Mouse (Mus musculus): ENCODE measurements around the gene Tnfsf11. TPM values are rescaled to one million over a fixed set of nuclear protein-coding genes. Genes with fewer than 3 reads are reported as not detected.

Gene Tnfsf11
- polyA plus RNA-seq, 1 experiment from 2014 or later = 0.43 TPM

GRCm38 (mm10) chr14:78331368-78331767 lies 23.5 kb upstream of the Tnfsf11 start:
- H3K4me3 ChIP-seq (ENCODE audit: low read length) = no peak overlapping the region
- no peak for ATAC-seq (ENCODE audit: low FRiP score, low TSS enrichment)
- no peak overlapping the region for H3K9ac ChIP-seq (ENCODE audit: low read depth, low read length)
- WGBS = 68% methylated on average over 7 of the region's 7 CpGs
- no peaks in the 10 kb centered on the region for H3K9me3 ChIP-seq (ENCODE audit: control insufficient read depth, low read length)
- no peak overlapping the region for H3K27ac ChIP-seq (ENCODE audit: low read depth, low read length)
- no peak overlapping the region for H3K4me2 ChIP-seq (replicated peaks; ENCODE audit: low read depth, low read length)
- H3K27me3 ChIP-seq (ENCODE audit: control insufficient read depth, insufficient read depth, low read length) = no peaks in the 10 kb centered on the region
- H3K36me3 ChIP-seq (ENCODE audit: control insufficient read depth, insufficient read depth, low read length) = no peaks in the 10 kb centered on the region
- H3K4me1 ChIP-seq (ENCODE audit: control insufficient read depth, insufficient read depth, low read length) = peaks cover 3% of the 10 kb centered on the region; the same call in 1 of the 2 replicates

GRCm38 (mm10) chr14:78330576-78331300 lies 22.9 kb upstream of the Tnfsf11 start:
- Histone ChIP-seq H3K27ac (ENCODE audit: low read depth, low read length) (no peak overlapping the region), H3K27me3 (ENCODE audit: control insufficient read depth, insufficient read depth, low read length) (no peaks in the 10 kb centered on the region), H3K36me3 (ENCODE audit: control insufficient read depth, insufficient read depth, low read length) (no peaks in the 10 kb centered on the region), H3K4me2 (replicated peaks; ENCODE audit: low read depth, low read length) (no peak overlapping the region; the same call in 1 of the 2 replicates), H3K9me3 (ENCODE audit: control insufficient read depth, low read length) (no peaks in the 10 kb centered on the region), H3K4me3 (ENCODE audit: low read length) (no peak overlapping the region), H3K9ac (ENCODE audit: low read depth, low read length) (no peak overlapping the region), H3K4me1 (ENCODE audit: control insufficient read depth, insufficient read depth, low read length) (peaks cover 3% of the 10 kb centered on the region; the same call in 1 of the 2 replicates)
- ATAC-seq (ENCODE audit: low FRiP score, low TSS enrichment) = peak; percentile 84
- 19% methylated on average over 11 of the region's 11 CpGs for WGBS

- no peak overlapping the region; the same call in 1 of the 2 replicates for H3K27ac ChIP-seq (ENCODE audit: low read depth, low read length)
- H3K4me2 ChIP-seq (replicated peaks; ENCODE audit: low read depth, low read length) = no peak overlapping the region
- no peaks in the 10 kb centered on the region for H3K9me3 ChIP-seq (ENCODE audit: control insufficient read depth, low read length)
- 26% methylated on average over 8 of the region's 8 CpGs for WGBS
- H3K27me3 ChIP-seq (ENCODE audit: control insufficient read depth, insufficient read depth, low read length) = no peaks in the 10 kb centered on the region
- H3K4me3 ChIP-seq (ENCODE audit: low read length) = no peak overlapping the region
- peaks cover 3% of the 10 kb centered on the region; the same call in 1 of the 2 replicates for H3K4me1 ChIP-seq (ENCODE audit: control insufficient read depth, insufficient read depth, low read length)
- H3K36me3 ChIP-seq (ENCODE audit: control insufficient read depth, insufficient read depth, low read length) = no peaks in the 10 kb centered on the region
- H3K9ac ChIP-seq (ENCODE audit: low read depth, low read length) = no peak overlapping the region
- peak; percentile 83 for ATAC-seq (ENCODE audit: low FRiP score, low TSS enrichment)
These were observed 22.1 kb upstream of the Tnfsf11 start for GRCm38 (mm10) chr14:78329765-78330451.

DNA sequence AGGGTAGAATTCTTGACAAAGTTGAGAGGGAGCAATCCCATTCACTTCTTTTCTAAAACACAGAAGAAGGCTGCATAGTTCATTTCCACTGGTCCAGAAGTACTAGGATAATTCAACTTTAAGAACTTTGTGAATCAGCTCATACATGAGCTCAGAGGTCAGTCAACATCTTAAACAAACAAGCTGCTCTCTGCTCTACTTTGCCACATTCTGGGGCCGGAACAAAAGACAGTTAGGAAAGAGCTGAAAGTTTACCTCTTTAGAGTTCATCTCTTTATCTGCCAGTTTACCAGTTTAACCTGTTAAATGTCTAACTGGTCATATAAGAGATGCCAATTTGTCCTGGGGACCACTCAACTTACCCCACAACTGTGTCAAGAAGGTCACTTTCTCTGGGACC lies 15.5 kb upstream of the Tnfsf11 start:
- no peaks in the 10 kb centered on the region for H3K27me3 ChIP-seq (ENCODE audit: control insufficient read depth, insufficient read depth, low read length)
- no peaks in the 10 kb centered on the region for H3K9me3 ChIP-seq (ENCODE audit: control insufficient read depth, low read length)
- no peak overlapping the region for H3K9ac ChIP-seq (ENCODE audit: low read depth, low read length)
- no peaks in the 10 kb centered on the region for H3K4me1 ChIP-seq (ENCODE audit: control insufficient read depth, insufficient read depth, low read length)
- WGBS = 67% methylated on average over 1 of the region's 1 CpGs
- no peak overlapping the region for H3K4me3 ChIP-seq (ENCODE audit: low read length)
- no peak overlapping the region for H3K27ac ChIP-seq (ENCODE audit: low read depth, low read length)
- no peak overlapping the region for H3K4me2 ChIP-seq (replicated peaks; ENCODE audit: low read depth, low read length)
- H3K36me3 ChIP-seq (ENCODE audit: control insufficient read depth, insufficient read depth, low read length) = no peaks in the 10 kb centered on the region
- no peak for ATAC-seq (ENCODE audit: low FRiP score, low TSS enrichment)

GRCm38 (mm10) chr14:78322916-78323315 lies 15.1 kb upstream of the Tnfsf11 start:
- no peak for ATAC-seq (ENCODE audit: low FRiP score, low TSS enrichment)
- Histone ChIP-seq H3K9me3 (ENCODE audit: control insufficient read depth, low read length) (no peaks in the 10 kb centered on the region), H3K4me1 (ENCODE audit: control insufficient read depth, insufficient read depth, low read length) (no peaks in the 10 kb centered on the region), H3K4me3 (ENCODE audit: low read length) (no peak overlapping the region), H3K27me3 (ENCODE audit: control insufficient read depth, insufficient read depth, low read length) (no peaks in the 10 kb centered on the region), H3K4me2 (replicated peaks; ENCODE audit: low read depth, low read length) (no peak overlapping the region), H3K36me3 (ENCODE audit: control insufficient read depth, insufficient read depth, low read length) (no peaks in the 10 kb centered on the region), H3K27ac (ENCODE audit: low read depth, low read length) (no peak overlapping the region), H3K9ac (ENCODE audit: low read depth, low read length) (no peak overlapping the region)
- 85% methylated on average over 9 of the region's 9 CpGs for WGBS

DNA sequence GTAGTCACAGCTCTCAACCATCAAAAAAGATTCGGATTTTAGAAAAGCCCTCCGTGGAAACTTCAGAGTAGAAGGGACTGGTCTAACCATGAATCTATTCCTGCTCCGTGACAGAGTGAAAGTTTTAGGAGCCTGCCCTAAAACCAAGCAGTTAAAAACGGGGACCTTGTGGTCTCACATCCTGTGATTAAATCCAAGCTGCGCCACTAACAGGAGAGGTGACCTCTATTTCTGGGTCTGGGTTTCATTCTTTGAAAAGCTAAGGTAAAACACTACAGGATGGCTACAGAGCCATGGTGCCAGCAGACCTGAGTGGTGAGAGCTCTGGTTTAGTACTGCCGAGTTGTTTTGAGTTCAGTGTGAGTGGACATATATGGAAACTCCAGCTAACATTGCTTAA lies 12.4 kb upstream of the Tnfsf11 start:
- 56% methylated on average over 6 of the region's 6 CpGs for WGBS
- H3K4me3 ChIP-seq (ENCODE audit: low read length) = no peak overlapping the region
- no peaks in the 10 kb centered on the region for H3K36me3 ChIP-seq (ENCODE audit: control insufficient read depth, insufficient read depth, low read length)
- H3K4me1 ChIP-seq (ENCODE audit: control insufficient read depth, insufficient read depth, low read length) = no peaks in the 10 kb centered on the region
- no peaks in the 10 kb centered on the region for H3K9me3 ChIP-seq (ENCODE audit: control insufficient read depth, low read length)
- no peak overlapping the region for H3K9ac ChIP-seq (ENCODE audit: low read depth, low read length)
- ATAC-seq (ENCODE audit: low FRiP score, low TSS enrichment) = no peak
- no peak overlapping the region for H3K4me2 ChIP-seq (replicated peaks; ENCODE audit: low read depth, low read length)
- no peaks in the 10 kb centered on the region for H3K27me3 ChIP-seq (ENCODE audit: control insufficient read depth, insufficient read depth, low read length)
- no peak overlapping the region for H3K27ac ChIP-seq (ENCODE audit: low read depth, low read length)

DNA sequence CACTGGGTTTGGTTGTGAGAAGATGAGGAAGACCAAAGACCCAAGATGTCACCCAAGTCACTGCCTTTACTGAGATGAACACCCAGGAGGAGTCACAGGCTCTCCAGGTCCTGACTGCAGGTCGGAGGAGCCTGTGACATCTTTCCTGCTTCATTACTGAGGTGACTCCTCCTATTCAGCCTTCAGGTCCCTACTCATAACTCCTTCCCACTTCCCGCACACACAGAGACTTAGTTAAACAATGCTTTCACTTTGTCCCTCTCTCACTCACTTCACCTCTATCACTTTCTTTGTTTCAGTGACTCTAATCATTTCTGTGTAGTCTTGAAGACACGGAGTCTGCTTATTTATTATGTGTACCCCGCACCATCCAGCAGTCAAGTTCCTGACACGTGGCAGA lies 11.7 kb upstream of the Tnfsf11 start:
- Histone ChIP-seq H3K9ac (ENCODE audit: low read depth, low read length) (no peak overlapping the region), H3K4me1 (ENCODE audit: control insufficient read depth, insufficient read depth, low read length) (no peaks in the 10 kb centered on the region), H3K36me3 (ENCODE audit: control insufficient read depth, insufficient read depth, low read length) (no peaks in the 10 kb centered on the region), H3K4me2 (replicated peaks; ENCODE audit: low read depth, low read length) (no peak overlapping the region), H3K9me3 (ENCODE audit: control insufficient read depth, low read length) (no peaks in the 10 kb centered on the region), H3K27me3 (ENCODE audit: control insufficient read depth, insufficient read depth, low read length) (no peaks in the 10 kb centered on the region), H3K27ac (ENCODE audit: low read depth, low read length) (no peak overlapping the region), H3K4me3 (ENCODE audit: low read length) (no peak overlapping the region)
- 68% methylated on average over 5 of the region's 5 CpGs for WGBS
- no peak for ATAC-seq (ENCODE audit: low FRiP score, low TSS enrichment)

GRCm38 (mm10) chr14:78319000-78319399 lies 11.2 kb upstream of the Tnfsf11 start:
- ATAC-seq (ENCODE audit: low FRiP score, low TSS enrichment) = no peak
- Histone ChIP-seq H3K4me2 (replicated peaks; ENCODE audit: low read depth, low read length) (no peak overlapping the region), H3K36me3 (ENCODE audit: control insufficient read depth, insufficient read depth, low read length) (no peaks in the 10 kb centered on the region), H3K4me1 (ENCODE audit: control insufficient read depth, insufficient read depth, low read length) (no peaks in the 10 kb centered on the region), H3K9me3 (ENCODE audit: control insufficient read depth, low read length) (no peaks in the 10 kb centered on the region), H3K27ac (ENCODE audit: low read depth, low read length) (no peak overlapping the region), H3K9ac (ENCODE audit: low read depth, low read length) (no peak overlapping the region), H3K27me3 (ENCODE audit: control insufficient read depth, insufficient read depth, low read length) (no peaks in the 10 kb centered on the region), H3K4me3 (ENCODE audit: low read length) (no peak overlapping the region)
- 43% methylated on average over 3 of the region's 3 CpGs for WGBS

DNA sequence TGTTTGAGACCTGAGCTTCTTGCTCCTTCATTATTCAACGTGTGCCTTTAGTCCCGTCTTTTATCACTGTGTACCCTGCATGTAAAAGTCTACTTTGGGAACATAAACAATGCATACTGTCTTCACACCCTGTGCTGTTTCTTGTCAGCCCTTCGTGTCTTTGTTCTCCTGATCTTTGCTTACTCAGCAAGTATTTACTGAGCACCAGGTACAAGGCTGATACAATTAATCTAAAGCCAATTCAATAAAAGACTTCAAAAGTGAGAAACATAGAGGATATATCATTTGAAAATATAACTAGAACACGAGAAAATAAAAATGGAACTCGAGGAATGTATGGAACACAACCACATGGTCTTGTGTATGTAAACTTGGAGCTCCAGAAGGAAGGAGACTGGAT lies 9.8 kb upstream of the Tnfsf11 start:
- no peak for ATAC-seq (ENCODE audit: low FRiP score, low TSS enrichment)
- 85% methylated on average over 5 of the region's 5 CpGs for WGBS
- H3K9ac ChIP-seq (ENCODE audit: low read depth, low read length) = no peak overlapping the region

More for the DNA sequence above, 9.8 kb upstream of the Tnfsf11 start:
- no peak overlapping the region for H3K4me2 ChIP-seq (replicated peaks; ENCODE audit: low read depth, low read length)
- H3K27ac ChIP-seq (ENCODE audit: low read depth, low read length) = no peak overlapping the region
- no peaks in the 10 kb centered on the region for H3K4me1 ChIP-seq (ENCODE audit: control insufficient read depth, insufficient read depth, low read length)
- no peaks in the 10 kb centered on the region for H3K27me3 ChIP-seq (ENCODE audit: control insufficient read depth, insufficient read depth, low read length)
- H3K9me3 ChIP-seq (ENCODE audit: control insufficient read depth, low read length) = no peaks in the 10 kb centered on the region
- no peaks in the 10 kb centered on the region for H3K36me3 ChIP-seq (ENCODE audit: control insufficient read depth, insufficient read depth, low read length)
- no peak overlapping the region for H3K4me3 ChIP-seq (ENCODE audit: low read length)

All from kidney, embryonic 14.5 days (tissue).